Mouse (Mus musculus): ENCODE measurements around the gene Tmem63b. TPM values are rescaled to one million over a fixed set of nuclear protein-coding genes. Genes with fewer than 3 reads are reported as not detected.

Gene Tmem63b
- polyA plus RNA-seq (2015; fragmentation: Nextera tagmentation; extraction: Ambion mirVana) = 150 and 155 TPM in 2 replicates

DNA sequence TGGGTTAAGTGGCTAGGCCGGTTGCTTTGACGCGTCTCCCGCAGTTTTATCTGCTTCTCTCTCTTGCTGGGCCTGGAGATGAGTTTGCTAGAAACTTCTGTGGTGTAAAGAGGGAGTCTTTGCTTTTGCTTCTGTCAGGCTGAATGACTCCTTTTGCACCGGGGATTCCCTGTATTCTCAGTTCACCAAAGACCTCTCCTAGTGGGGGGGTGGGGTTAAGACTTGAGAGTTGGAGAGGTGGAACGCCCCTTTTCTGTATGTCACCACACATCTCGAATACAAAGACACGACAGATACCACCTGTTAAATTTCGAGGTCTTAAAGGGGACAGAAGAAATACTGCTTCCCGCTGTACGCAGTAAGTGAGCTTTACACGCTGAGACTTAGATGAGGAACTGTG is at the start of gene Tmem63b:
Tmem63b (minus strand) TSS at position 190 of the 400 bp plus-strand sequence.
- H3K4me2 ChIP-seq (ENCODE audit: low read length) = peak within 1 kb of the TSS; percentile 84
- 5% methylated on average over 12 of the region's 12 CpGs for WGBS
- H3K36me3 ChIP-seq (ENCODE audit: control insufficient read depth, insufficient read depth, low read length) = no peaks in the 10 kb centered on the region
- peak within 1 kb of the TSS; percentile 98 for H3K9ac ChIP-seq (ENCODE audit: low read depth, low read length)
- H3K9me3 ChIP-seq (replicated peaks; ENCODE audit: control insufficient read depth, low read length, poor library complexity, severe bottlenecking) = no peaks in the 10 kb centered on the region
- peak within 1 kb of the TSS; percentile 68 for H3K4me3 ChIP-seq (ENCODE audit: low read depth, low read length)
- peaks cover 29% of the 10 kb centered on the region for H3K4me1 ChIP-seq (ENCODE audit: control insufficient read depth, insufficient read depth, low read length)
- H3K27ac ChIP-seq (ENCODE audit: low read length) = peak within 1 kb of the TSS; percentile 94
- peak; percentile 16 for ATAC-seq
- H3K27me3 ChIP-seq (ENCODE audit: control insufficient read depth, insufficient read depth, low read depth, low read length) = no peaks in the 10 kb centered on the region

DNA sequence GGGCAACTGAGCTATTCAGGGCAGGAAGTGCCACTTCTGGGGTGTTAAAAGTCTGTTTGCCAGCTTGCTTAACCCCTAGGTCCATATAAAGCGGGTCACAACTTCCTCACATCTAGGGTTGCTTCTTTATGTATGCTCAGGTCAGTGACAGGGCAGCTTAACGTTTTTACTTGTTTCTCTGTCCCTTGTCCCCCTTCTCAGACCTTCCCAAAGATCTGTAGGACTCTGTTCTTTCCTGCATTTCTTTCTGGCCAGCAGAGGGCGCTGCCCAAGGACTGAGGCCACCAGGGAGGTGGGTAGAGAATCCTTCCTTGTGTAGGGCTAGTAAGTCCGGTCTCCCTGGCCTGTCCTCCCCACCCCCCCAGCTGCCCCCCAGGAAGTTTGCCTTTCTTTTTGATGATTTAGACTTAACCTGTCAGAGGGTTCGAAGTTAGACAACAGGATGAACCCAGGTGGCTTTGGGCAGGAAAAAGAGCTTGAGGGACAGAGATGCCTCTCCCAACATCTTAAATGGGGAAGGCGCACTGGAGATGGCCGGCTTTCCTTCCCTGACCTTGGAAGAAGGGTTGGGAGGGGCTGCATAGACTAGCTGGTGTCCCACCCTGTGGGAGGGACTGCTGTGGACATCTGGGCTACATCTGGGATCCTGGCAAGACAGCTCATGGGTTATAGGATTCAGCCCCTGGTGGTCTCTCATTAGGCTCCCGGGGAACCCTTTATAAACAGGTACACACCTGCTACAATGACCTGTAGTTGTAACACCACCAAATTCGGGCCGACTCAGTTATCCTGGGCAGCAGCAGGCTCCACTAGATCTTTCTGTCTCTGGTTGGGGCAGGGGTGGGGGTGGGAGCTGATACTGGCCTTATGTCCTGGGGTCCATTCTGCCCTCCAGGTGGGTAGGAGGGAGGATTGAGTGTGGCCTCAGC is 48.9 kb upstream of the Tmem63b start:
- Histone ChIP-seq H3K4me1 (ENCODE audit: control insufficient read depth, insufficient read depth, low read length) (peaks cover 22% of the 10 kb centered on the region), H3K27ac (ENCODE audit: low read length) (peak overlapping the region; percentile 93), H3K4me2 (ENCODE audit: low read length) (peak overlapping the region; percentile 86), H3K27me3 (ENCODE audit: control insufficient read depth, insufficient read depth, low read depth, low read length) (0 out of 2 replicates have a peak, but pooled peaks cover 3% of the 10 kb centered on the region), H3K36me3 (ENCODE audit: control insufficient read depth, insufficient read depth, low read length) (no peaks in the 10 kb centered on the region), H3K9me3 (replicated peaks; ENCODE audit: control insufficient read depth, low read length, poor library complexity, severe bottlenecking) (no peaks in the 10 kb centered on the region), H3K9ac (ENCODE audit: low read depth, low read length) (peak overlapping the region; percentile 84), H3K4me3 (ENCODE audit: low read depth, low read length) (peak overlapping the region; percentile 47)
- ATAC-seq = peak; percentile 37
- 8% methylated on average over 10 of the region's 10 CpGs for WGBS

- no peak overlapping the region for H3K4me3 ChIP-seq (ENCODE audit: low read depth, low read length)
- no peak overlapping the region for H3K9ac ChIP-seq (ENCODE audit: low read depth, low read length)
- peaks cover 22% of the 10 kb centered on the region for H3K4me1 ChIP-seq (ENCODE audit: control insufficient read depth, insufficient read depth, low read length)
- no peaks in the 10 kb centered on the region for H3K36me3 ChIP-seq (ENCODE audit: control insufficient read depth, insufficient read depth, low read length)
- H3K27me3 ChIP-seq (ENCODE audit: control insufficient read depth, insufficient read depth, low read depth, low read length) = peaks cover 3% of the 10 kb centered on the region; the same call in 1 of the 2 replicates
- no peak for ATAC-seq
- WGBS = 66% methylated on average over 4 of the region's 4 CpGs
- H3K4me2 ChIP-seq (ENCODE audit: low read length) = no peak overlapping the region
- H3K9me3 ChIP-seq (replicated peaks; ENCODE audit: control insufficient read depth, low read length, poor library complexity, severe bottlenecking) = no peaks in the 10 kb centered on the region
- H3K27ac ChIP-seq (ENCODE audit: low read length) = peak overlapping the region; percentile 39; the same call in 1 of the 2 replicates
Measured at GRCm38 (mm10) chr17:45734881-45735280, 48.2 kb upstream of the Tmem63b start.

DNA sequence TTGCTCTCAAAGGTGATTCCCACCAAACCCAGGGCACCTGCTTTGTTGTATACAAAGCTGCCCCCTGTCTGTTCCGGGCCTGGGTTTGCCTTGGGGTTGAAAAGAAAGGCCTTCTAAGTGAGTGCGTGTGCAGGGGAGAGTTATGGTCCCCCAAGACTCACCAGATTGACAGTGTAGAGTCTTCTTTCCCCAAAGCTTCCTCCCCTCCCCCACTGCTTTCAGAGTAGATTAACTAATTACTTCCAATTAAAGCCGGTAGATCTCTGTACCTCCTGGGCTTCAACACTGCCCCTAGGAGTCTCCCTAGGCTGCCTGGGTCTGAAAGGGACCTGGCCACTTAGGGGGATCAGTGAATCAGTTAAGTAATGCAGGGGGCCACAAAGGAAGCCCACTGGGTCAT is 47.6 kb upstream of the Tmem63b start:
- Histone ChIP-seq H3K27me3 (ENCODE audit: control insufficient read depth, insufficient read depth, low read depth, low read length) (peaks cover 3% of the 10 kb centered on the region; the same call in 1 of the 2 replicates), H3K4me3 (ENCODE audit: low read depth, low read length) (no peak overlapping the region), H3K4me2 (ENCODE audit: low read length) (peak overlapping the region; percentile 77), H3K36me3 (ENCODE audit: control insufficient read depth, insufficient read depth, low read length) (no peaks in the 10 kb centered on the region), H3K9ac (ENCODE audit: low read depth, low read length) (peak overlapping the region; percentile 64; the same call in 1 of the 2 replicates), H3K4me1 (ENCODE audit: control insufficient read depth, insufficient read depth, low read length) (peaks cover 22% of the 10 kb centered on the region), H3K27ac (ENCODE audit: low read length) (peak overlapping the region; percentile 62), H3K9me3 (replicated peaks; ENCODE audit: control insufficient read depth, low read length, poor library complexity, severe bottlenecking) (no peaks in the 10 kb centered on the region)
- ATAC-seq = no peak
- 2% methylated on average over 3 of the region's 3 CpGs for WGBS

GRCm38 (mm10) chr17:45733735-45734301 is 47.1 kb upstream of the Tmem63b start, which contains the start of gene 1600014C23Rik:
Gene 1600014C23Rik, minus strand, starts transcription at chr17:45733844.
- 1% methylated on average over 35 of the region's 41 CpGs for WGBS
- Histone ChIP-seq H3K4me2 (ENCODE audit: low read length) (peak within 1 kb of the TSS; percentile 77), H3K4me3 (ENCODE audit: low read depth, low read length) (peak within 1 kb of the TSS; percentile 35), H3K36me3 (ENCODE audit: control insufficient read depth, insufficient read depth, low read length) (no peaks in the 10 kb centered on the region), H3K9me3 (replicated peaks; ENCODE audit: control insufficient read depth, low read length, poor library complexity, severe bottlenecking) (no peaks in the 10 kb centered on the region), H3K27ac (ENCODE audit: low read length) (peak within 1 kb of the TSS; percentile 62), H3K4me1 (ENCODE audit: control insufficient read depth, insufficient read depth, low read length) (peaks cover 22% of the 10 kb centered on the region), H3K27me3 (ENCODE audit: control insufficient read depth, insufficient read depth, low read depth, low read length) (peaks cover 3% of the 10 kb centered on the region; the same call in 1 of the 2 replicates), H3K9ac (ENCODE audit: low read depth, low read length) (peak within 1 kb of the TSS; percentile 64)
- ATAC-seq = peak; percentile 32

DNA sequence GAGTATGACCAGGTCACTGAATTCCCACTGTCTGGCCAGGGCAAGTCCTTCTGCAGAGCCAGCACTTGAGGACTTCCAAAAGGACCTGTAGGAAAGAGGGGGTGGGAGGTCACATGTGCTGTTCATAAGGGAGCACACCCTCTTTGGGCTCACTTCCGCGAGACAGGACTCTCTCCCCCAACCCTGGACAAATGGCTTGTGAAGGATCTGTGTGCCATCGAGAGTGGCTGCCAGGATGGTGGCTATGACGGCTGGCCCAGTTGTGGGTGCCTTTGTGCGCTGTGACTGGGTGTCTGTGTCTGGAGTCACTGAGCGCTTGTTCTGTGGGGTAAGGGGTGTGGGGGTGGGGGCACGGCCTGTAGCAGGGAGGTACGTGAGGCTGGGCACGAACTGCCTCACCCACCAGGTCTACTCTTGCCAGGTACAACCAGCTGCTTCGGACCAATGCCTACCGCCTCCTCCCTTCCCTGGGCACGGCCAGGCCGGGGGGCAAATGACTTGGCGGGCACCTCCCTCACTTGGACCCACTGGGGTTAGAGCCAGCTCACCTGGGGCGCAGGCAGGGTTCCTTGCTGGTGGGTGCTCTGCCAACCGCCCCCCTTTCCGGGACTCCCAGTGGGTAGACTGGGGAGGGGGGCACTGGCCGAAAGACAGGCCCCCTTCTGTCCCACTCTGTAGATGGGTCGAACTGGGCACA is 46.5 kb upstream of the Tmem63b start:
- Histone ChIP-seq H3K4me1 (ENCODE audit: control insufficient read depth, insufficient read depth, low read length) (peaks cover 22% of the 10 kb centered on the region), H3K9me3 (replicated peaks; ENCODE audit: control insufficient read depth, low read length, poor library complexity, severe bottlenecking) (no peaks in the 10 kb centered on the region), H3K27me3 (ENCODE audit: control insufficient read depth, insufficient read depth, low read depth, low read length) (peaks cover 3% of the 10 kb centered on the region; the same call in 1 of the 2 replicates), H3K4me3 (ENCODE audit: low read depth, low read length) (peak overlapping the region; percentile 35), H3K4me2 (ENCODE audit: low read length) (peak overlapping the region; percentile 77), H3K27ac (ENCODE audit: low read length) (no peak overlapping the region), H3K36me3 (ENCODE audit: control insufficient read depth, insufficient read depth, low read length) (no peaks in the 10 kb centered on the region), H3K9ac (ENCODE audit: low read depth, low read length) (peak overlapping the region; percentile 64; the same call in 1 of the 2 replicates)
- ATAC-seq = peak; percentile 1; the same call in 1 of the 2 replicates
- WGBS = 54% methylated on average over 19 of the region's 19 CpGs

DNA sequence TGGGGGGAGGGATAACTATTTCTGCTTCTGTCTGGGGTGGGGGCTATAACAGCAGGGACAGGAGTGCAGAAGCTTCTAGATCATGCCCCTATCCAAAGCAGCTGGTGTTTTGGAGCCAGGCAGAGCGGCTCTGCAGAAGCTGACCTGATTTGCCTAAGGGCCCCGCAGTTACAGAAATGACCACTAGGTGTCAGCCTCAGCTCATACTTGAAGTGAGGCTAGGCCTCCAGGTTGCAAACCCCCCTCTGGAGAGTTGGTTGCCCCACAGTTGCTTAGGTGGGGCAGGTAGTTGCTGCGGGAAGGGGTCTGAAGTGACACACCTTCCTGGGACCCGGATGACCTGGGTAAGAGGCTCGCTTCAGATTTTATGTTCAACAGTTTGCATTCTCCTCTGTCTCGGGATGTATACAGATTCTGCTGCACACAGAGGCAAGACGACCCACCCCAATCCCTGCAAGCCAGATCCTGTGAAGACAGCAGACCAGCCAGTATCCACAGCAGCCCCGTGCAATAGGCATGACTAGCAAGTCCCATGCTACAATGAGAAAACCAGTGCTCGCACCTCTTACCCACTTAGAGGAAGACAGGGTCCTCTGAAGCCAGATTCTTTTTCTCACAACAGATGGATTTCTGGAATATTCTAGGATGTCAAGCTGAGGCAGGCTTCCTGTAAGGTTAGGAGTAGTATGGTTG is 44.6 kb upstream of the Tmem63b start:
- Histone ChIP-seq H3K4me3 (ENCODE audit: low read depth, low read length) (no peak overlapping the region), H3K4me1 (ENCODE audit: control insufficient read depth, insufficient read depth, low read length) (peaks cover 18% of the 10 kb centered on the region), H3K9ac (ENCODE audit: low read depth, low read length) (no peak overlapping the region), H3K4me2 (ENCODE audit: low read length) (no peak overlapping the region), H3K36me3 (ENCODE audit: control insufficient read depth, insufficient read depth, low read length) (no peaks in the 10 kb centered on the region), H3K27ac (ENCODE audit: low read length) (no peak overlapping the region), H3K27me3 (ENCODE audit: control insufficient read depth, insufficient read depth, low read depth, low read length) (peaks cover 3% of the 10 kb centered on the region; the same call in 1 of the 2 replicates), H3K9me3 (replicated peaks; ENCODE audit: control insufficient read depth, low read length, poor library complexity, severe bottlenecking) (no peaks in the 10 kb centered on the region)
- WGBS = 24% methylated on average over 9 of the region's 9 CpGs
- ATAC-seq = no peak

DNA sequence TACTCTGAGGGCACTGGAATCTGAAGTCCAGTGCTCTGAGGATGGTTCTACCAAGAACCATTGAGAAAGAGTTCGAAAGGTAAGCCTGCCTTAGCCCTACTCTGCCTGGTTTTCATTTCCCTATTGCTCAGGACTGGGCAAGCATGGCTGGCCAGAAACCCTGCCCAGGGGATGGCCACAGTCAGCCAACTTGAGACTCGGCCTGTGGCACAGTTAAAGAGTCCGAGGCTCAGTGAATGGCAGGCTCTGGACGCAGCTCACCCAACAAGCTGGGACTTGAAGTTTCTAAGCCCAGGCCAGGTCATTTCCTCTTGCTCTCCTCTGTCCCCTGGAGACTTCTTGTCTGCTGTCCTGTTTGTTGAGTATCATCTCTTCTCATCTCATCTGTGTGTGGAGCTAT is 44.0 kb upstream of the Tmem63b start:
- ATAC-seq = no peak
- Histone ChIP-seq H3K27me3 (ENCODE audit: control insufficient read depth, insufficient read depth, low read depth, low read length) (peaks cover 3% of the 10 kb centered on the region; the same call in 1 of the 2 replicates), H3K9ac (ENCODE audit: low read depth, low read length) (no peak overlapping the region), H3K4me2 (ENCODE audit: low read length) (no peak overlapping the region), H3K36me3 (ENCODE audit: control insufficient read depth, insufficient read depth, low read length) (no peaks in the 10 kb centered on the region), H3K4me3 (ENCODE audit: low read depth, low read length) (no peak overlapping the region), H3K9me3 (replicated peaks; ENCODE audit: control insufficient read depth, low read length, poor library complexity, severe bottlenecking) (no peaks in the 10 kb centered on the region), H3K4me1 (ENCODE audit: control insufficient read depth, insufficient read depth, low read length) (peaks cover 12% of the 10 kb centered on the region), H3K27ac (ENCODE audit: low read length) (no peak overlapping the region)
- WGBS = 85% methylated on average over 4 of the region's 4 CpGs
